Mouse (Mus musculus) embryo, embryonic 11 days (tissue): ENCODE measurements around the gene Ttc14.

Source experiments
- DNase-seq: peaks from one replicate; pipeline ENCODE4 v3.0.0-alpha.2; 2015

Gene Ttc14

DNA sequence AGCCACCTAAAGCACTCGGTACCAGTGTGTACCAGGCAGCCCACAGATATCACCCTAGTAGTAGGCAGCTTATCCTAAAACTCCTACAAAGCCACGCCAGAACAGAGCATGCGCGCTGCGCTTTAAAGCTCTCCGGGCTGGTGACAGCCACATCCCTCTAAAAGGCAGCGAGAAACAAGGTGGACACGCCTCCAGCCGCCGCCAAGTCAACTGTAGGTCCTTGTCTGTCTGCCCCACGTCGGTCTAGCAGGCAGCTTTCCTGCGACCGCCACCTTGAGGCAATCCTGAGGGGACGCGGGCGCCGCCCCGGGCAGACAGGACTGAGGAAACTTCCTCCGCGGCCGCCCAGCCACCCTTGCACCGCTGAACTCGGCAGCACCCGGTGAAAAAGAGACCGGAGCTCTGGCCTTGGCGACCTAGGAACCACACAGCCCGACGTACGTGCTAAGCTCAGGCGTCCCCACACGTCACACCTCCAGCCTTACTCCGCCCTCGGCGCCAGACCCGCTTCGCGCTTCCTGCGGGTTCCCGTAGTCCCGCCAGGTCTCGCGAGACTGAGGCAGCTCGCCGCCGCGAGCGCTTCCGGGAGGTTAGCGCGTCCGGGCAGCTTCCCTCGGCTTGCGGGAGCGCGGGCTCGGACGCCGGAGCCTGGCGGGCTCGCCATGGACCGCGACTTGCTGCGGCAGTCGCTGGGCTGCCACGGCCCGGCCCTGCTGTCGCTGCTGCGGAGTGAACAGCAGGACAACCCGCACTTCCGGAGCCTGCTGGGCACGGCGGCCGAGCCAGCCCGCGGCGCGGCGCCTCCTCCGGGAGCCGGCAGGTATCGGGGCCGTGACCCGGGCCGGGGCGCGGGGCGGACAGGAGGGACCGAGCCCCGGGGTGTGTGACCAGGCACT lies at the start of gene Ttc14:
Ttc14 (plus strand) TSS at position 216 of the 896 bp plus-strand sequence.
- DNase-seq, result peak; percentile 98

DNA sequence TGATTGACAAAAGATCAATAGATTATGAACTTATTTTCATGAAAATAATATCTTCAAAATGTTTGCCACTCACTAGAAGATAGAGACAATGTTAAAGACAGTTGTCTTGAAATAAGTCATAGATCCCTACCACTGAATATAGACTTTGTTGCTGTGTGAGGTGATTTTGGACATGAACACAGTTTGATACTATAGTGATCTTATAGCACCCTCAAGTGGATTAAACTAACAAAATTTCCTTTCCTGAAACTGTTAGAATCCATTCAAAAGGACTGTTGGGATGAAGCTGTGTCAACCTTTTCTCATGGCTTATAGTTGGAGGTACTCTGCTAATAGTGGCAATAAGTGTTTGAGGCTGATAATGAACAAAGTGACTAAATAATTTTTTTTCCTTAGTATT lies 8.7 kb upstream of the Ttc14 start:
- DNase-seq, result peak; percentile 16

DNA sequence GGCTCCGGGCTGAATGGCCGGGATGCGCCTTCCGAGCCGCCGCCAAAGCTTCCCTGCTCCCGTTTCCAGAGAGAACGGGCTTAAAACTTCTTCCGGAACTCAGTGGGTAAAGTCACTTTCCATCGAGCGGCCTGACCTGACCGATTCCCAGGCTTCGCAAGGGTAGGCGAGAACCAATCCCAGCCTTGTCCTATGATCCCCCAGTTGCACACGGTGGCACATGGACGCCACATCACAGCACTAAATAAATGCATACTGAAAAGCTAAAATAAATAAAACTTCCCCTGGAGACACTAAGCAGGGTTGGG lies 835 bp downstream of the Ttc14 start:
- no peak for DNase-seq

DNA sequence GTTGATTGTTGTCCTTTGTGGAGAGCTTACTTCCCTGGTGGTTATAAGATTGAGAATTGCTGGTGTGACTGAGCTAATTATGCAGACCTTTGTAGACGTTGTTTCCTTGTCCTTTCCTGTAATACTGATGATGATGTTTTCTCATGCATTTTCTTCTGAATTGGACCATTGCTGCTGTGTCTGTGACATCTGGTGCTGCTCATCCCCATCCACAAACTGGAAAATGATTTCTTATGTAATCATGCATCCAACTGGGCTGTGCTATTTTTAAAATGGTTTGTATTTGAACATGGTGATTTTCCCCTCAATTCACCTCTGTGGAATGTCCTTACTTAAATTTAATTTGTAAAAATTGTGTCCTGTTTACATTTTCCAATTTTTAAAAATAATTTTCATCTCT lies 7.5 kb downstream of the Ttc14 start:
- DNase-seq, result no peak

DNA sequence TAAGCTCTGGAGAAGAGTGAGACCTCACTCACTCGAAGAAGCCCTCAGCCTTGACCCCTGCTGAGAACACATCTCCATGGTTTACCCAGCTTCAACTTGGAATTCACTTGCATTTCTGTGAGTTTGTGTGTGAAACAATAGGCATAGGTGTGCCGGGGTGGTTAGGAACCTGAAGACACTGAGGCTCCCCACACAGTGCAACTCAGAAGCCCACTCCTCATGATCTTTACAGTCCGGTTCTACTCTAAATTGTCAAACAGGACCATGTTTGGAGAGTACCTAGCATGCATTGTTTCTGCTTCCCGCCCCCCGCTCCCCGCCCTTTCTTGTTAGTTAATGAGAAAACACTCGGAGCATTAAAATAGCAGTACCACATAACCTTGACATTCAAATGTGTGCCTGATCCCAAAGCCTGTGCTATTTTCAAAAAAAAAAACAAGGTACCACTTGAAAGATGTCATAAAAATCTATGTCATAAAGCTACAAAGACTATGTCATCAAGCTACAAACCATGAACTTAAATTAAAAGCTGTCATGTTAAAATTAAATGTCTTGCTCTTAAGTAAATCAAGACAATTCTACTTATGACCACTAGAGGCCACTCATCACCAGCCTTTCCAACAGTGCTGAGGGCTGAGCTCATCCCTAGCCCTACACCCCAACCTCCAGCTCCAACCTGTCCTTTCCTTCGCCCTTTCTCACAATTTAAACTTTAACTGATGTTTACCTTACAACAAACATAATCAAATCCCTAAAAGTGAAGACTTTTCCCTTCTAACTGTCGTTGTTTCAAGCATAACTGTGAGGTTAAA lies 24.7 kb downstream of the Ttc14 start:
- peak; percentile 69 for DNase-seq

DNA sequence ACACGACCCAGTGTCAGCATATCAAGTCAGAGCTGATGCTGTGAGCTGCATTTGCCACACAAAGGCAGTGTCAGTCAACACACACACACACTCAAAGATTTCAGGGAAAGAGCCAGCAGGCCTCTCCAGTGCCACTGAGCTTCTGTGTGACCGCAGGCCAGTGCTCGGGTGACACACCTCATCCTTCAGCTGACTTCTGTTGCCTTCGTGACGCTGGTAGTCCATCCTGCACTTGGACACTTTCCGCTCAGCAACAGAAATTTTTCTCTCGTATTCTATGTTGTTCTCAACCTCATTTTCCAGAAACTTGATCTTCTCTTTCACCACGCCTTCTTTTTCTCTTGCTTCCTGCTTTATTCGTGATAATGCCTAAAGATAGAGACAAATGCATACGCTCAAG lies 32.7 kb downstream of the Ttc14 start:
- DNase-seq, result no peak

DNA sequence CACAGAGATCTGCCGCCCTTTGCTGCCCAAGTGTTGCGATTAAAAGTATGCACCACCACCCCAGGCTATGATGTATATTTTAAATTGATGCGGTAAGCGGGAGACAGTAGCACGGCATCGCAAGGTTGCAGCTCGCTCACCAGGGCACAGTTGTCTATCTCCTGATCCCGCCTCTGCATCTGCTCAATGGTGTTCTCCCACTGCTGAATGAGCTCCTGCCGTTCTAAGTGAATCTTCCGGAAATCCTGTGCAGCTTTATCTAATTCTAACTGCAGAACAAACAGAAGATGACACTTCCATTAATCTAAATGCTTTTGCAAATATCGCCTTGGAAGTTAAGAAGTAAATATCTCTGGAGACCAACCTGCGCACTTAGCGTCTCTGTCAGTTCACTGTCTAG lies 36.9 kb downstream of the Ttc14 start:
- no peak for DNase-seq

DNA sequence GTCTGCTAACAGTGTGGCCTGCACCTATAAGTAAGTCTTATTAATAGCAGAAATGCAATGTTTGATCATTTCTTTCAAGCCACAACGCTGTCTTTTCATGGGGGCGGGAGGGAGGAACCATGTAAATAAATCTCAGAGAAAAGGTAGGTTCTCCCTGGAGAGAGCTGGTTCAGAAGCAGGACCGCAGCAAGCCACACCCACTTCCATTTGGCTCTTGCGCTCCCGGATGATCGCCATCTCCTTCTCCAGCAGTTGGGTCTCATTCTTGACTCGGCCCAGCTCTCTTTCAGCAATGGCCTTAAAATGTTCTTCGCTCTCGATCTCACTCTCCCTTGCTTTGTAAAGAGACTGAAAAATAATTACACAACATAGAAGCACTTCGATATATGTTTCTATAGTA lies 39.2 kb downstream of the Ttc14 start:
- peak; percentile 6 for DNase-seq

DNA sequence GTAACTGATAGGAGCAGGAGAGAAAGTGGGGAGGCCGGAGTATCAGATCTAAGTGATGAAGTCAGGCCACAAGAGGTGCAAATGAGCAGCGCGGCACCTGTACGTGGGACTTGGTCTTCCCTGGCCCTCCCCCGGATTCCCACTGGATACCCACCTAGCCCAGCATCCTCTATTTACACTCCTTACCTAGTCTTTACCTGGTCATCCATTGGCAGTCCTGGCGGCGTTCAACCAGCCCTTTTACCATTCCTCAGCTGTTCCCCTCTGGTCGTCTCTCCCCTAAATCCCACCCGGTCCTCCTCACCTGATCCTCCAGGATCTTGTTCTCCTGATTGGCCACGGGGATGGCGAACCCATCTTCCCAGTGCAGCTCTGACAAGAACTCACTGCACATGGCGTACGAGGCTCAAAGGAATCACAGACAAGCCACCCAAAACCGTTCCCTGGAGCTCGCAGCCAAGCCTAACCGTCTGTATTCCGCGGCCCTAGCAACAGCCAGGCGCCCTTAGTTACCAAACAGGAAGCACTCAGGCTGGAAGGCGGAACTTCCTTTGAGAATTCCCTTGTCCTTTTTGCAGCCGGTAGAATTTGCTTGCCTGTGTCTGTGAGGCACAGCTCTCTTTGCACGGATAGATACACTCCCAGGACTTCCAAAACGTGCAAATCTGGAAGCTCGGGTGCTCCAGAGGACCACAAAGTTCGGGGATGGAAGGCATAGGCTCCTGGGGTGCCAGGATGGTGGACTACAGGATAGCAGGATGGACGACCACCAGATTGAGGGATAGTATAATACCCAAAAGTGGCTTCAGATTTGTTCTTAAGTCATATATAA lies 44.4 kb downstream of the Ttc14 start, which contains the start of gene Ccdc39:
Ccdc39 (minus strand) TSS at position 510 of the 832 bp plus-strand sequence.
- peak; percentile 89 for DNase-seq

DNA sequence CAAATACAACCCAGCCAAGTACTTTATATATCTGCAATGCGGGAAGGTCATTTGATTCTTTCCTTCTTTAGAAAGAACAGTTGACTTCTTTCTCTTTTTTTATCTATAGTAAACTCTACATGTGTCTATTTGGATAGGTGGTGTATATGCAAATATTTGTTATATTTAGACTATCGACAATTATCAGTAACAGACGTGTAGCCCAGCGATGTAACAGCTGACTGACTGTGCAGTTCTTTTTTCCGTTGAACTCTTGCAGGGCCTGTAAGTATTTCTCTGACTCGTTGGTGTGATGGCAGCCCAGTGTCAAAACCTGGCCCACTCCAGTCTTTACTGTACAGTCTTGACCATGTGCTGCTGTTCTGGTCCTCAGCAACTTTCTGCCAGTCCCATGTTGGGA lies 47.0 kb downstream of the Ttc14 start:
- no peak for DNase-seq

DNA sequence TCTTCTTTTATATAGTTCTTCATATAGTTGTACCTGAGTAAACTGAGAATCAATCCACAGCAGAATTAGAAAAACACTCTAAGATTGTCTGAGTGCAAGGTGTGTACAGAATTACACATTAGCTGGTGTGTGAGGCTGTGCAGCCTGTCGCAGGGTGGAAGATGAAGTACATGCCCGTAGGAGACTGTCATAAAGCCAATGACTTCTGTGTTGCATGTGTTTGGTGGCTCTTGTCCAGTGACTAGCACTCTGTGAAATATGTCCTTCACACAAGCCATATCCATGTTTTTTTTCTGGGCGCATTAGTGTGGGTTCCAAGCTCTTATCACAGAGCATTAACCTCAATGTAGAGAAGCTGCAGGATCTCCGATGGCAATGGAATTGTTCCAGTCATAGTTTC lies 51.2 kb downstream of the Ttc14 start:
- no peak for DNase-seq

DNA sequence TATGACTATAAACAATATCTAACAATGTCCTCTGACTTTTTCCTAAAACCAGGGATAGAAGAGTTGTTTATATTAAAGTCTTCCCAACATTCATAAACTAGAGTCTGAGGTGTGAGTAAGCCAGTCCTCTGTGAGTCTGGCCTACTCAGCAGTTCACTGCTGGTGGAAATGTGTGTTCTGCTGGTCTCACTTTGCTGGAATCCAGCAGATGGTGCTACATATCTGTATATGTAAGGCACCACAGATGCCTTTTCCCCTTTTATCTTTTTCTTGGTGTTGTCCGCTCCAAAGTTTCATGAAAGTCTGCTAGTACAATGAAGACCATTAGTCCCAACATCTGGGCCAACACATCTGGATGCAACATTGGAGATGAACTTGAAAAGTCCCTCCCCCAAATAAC lies 53.4 kb downstream of the Ttc14 start:
- no peak for DNase-seq

DNA sequence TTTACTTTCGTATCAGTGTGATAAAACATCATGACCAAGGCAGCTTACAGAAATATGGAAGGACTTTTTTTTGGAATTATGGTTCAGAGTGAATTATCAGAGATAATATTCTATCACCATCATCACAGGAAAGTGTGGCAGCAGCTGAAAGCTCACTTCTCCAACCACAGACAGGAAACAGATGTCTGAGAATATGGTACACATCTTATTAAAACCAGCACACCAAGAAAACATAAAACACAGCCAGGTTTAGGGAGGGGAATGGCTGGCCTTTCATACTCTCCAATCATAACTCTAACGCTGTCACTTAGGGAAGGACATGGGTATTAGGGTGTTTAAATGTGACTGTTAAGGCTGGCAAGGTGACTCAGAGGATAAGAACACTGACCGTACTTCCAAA lies 59.3 kb downstream of the Ttc14 start:
- DNase-seq, result no peak

DNA sequence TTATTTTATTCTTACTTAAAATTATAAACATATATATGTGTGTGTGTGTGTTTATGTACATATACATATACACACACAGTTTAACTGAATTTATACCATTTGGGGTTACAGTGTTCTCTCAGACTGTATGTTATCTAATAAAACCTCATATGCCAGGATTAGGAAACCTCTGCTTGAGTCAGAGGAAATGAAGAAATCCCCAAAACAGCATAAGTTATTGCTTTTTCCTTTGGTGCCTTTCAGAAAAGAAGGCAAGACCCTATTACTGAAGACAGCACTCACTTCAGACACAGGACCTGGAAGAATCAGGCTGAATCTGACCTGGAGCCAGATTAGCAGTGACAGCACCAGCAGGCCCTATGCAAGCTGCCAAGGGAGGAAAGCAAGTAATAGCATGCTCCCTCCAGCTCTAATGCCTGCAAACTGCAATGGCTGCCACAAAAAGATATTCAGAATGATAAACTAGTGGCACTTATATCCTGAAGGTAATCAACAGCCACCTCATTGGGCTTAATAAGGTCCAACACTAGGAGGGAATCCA lies 64.4 kb downstream of the Ttc14 start:
- no peak for DNase-seq
